Mouse (Mus musculus): Measurements from ENCODE around the gene Fibp. TPM values are rescaled to one million over a fixed set of nuclear protein-coding genes. Genes with fewer than 3 reads are reported as not detected.

Fibp gene
- polyA plus RNA-seq, 1 experiment from 2014 or later: 103 TPM

DNA sequence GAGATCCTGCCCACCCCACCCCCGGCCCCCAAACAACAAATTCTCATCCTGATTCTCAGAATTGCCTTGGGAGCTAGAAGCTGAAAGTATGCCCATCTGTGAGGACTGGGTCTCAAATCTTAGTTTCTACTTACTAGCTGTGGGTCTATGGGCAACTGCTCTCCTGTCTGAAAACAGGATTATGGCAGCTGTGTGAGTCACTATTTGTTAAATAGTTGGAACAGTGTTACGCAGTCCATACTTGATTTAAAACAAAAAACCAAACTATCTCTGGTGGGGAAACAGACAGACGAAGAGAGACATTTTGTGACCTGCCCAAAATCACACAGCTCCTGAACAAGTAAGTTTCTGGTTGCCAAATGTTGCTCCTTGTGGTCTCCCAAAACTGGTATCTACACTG is 10.7 kb upstream of the Fibp start:
- ATAC-seq (ENCODE audit: low FRiP score, low TSS enrichment): no peak
- Histone ChIP-seq H3K36me3 (ENCODE audit: control insufficient read depth, insufficient read depth, low read length) (peaks cover 5% of the 10 kb centered on the region), H3K9ac (ENCODE audit: low read length) (no peak overlapping the region), H3K27ac (replicated peaks) (no peak overlapping the region), H3K4me3 (ENCODE audit: low read depth, low read length) (no peak overlapping the region), H3K9me3 (ENCODE audit: control insufficient read depth, low read length) (no peaks in the 10 kb centered on the region), H3K27me3 (ENCODE audit: control insufficient read depth, insufficient read depth, low read length) (peaks cover 3% of the 10 kb centered on the region; the same call in 1 of the 2 replicates), H3K4me2 (replicated peaks; ENCODE audit: low read depth) (no peak overlapping the region), H3K4me1 (replicated peaks; ENCODE audit: control insufficient read depth, insufficient read depth) (no peaks in the 10 kb centered on the region)
- no peak for TF ChIP-seq EP300 (optimal IDR thresholded peaks at IDR 0.05)
- TF ChIP-seq CTCF (IDR thresholded peaks at IDR 0.05; ENCODE audit: low read depth): no peak
- 66% methylated on average over 3 of the region's 3 CpGs for WGBS
- no peak for DNase-seq (ENCODE audit: low spot score)

DNA sequence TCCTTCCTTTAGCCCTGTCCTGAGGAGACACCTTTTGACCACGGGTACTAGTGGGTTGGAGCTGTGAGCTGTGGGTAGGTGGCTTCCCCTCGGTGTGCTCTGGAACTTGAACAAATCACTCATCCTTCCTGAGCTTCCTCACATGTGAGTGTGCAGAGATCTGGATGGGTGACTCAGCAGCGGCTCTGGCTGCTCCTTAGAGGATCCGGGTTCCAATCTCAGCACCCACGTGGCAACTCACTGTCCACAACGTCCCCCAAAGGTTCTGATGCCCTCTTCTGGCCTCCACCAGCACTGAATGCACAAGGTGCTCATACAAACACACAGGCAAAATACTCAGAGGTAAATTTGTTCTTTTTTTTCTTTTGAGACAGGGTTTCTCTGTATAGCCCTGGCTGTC is 8.6 kb upstream of the Fibp start:
- Histone ChIP-seq H3K4me3 (ENCODE audit: low read depth, low read length) (no peak overlapping the region), H3K4me2 (replicated peaks; ENCODE audit: low read depth) (no peak overlapping the region), H3K36me3 (ENCODE audit: control insufficient read depth, insufficient read depth, low read length) (peaks cover 5% of the 10 kb centered on the region), H3K9me3 (ENCODE audit: control insufficient read depth, low read length) (no peaks in the 10 kb centered on the region), H3K9ac (ENCODE audit: low read length) (no peak overlapping the region), H3K27ac (replicated peaks) (no peak overlapping the region), H3K4me1 (replicated peaks; ENCODE audit: control insufficient read depth, insufficient read depth) (peaks cover 2% of the 10 kb centered on the region; the same call in 1 of the 2 replicates), H3K27me3 (ENCODE audit: control insufficient read depth, insufficient read depth, low read length) (peaks cover 3% of the 10 kb centered on the region; the same call in 1 of the 2 replicates)
- TF ChIP-seq EP300 (optimal IDR thresholded peaks at IDR 0.05) (no peak), CTCF (IDR thresholded peaks at IDR 0.05; ENCODE audit: low read depth) (no peak)
- no peak for ATAC-seq (ENCODE audit: low FRiP score, low TSS enrichment)
- WGBS: 75% methylated on average over 6 of the region's 6 CpGs
- DNase-seq (ENCODE audit: low spot score): no peak

DNA sequence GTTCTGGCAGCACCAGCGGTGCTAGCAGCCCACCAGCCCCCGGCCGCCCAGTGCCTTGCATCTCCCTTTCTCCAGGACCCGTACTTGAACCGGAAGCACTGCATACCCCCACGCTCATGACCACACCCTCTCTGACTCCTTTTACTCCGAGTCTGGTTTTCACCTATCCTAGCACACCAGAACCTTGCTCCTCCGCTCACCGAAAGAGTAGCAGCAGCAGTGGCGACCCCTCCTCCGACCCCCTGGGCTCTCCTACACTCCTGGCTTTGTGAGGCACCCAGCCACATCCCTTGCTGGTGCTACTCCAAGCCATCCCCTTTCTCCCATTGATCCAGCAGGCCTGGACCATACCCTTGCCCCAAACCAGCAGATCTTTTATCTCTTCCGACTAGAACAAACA is 5.4 kb upstream of the Fibp start:
- H3K9ac ChIP-seq (ENCODE audit: low read length): peak overlapping the region; percentile 91; the same call in 1 of the 2 replicates
- WGBS: 72% methylated on average over 12 of the region's 12 CpGs
- no peak for TF ChIP-seq EP300 (optimal IDR thresholded peaks at IDR 0.05)
- TF ChIP-seq CTCF (IDR thresholded peaks at IDR 0.05; ENCODE audit: low read depth): no peak

DNA sequence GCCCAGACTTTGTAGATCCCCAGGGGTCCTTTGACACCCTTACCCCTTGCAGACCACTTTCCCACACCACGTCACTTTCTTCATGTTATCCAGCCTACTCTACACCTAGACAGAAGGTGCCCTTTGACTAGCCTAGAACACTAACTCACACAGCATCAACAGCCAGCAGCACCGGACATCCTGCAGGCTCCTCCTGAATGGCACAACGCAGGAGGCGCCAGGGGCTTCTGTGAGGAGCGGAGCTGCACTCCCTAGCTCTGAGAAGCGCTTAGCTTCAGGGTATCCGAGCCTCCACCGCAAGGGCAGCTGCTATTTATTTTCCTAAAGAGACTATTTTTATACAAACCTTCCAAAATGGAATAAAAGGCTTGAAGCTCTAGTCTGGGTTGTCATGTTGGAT is 4.8 kb upstream of the Fibp start:
- Histone ChIP-seq H3K36me3 (ENCODE audit: control insufficient read depth, insufficient read depth, low read length) (peaks cover 5% of the 10 kb centered on the region), H3K4me1 (replicated peaks; ENCODE audit: control insufficient read depth, insufficient read depth) (peaks cover 2% of the 10 kb centered on the region; the same call in 1 of the 2 replicates), H3K9me3 (ENCODE audit: control insufficient read depth, low read length) (no peaks in the 10 kb centered on the region), H3K9ac (ENCODE audit: low read length) (peak overlapping the region; percentile 91), H3K27me3 (ENCODE audit: control insufficient read depth, insufficient read depth, low read length) (no peaks in the 10 kb centered on the region), H3K4me2 (replicated peaks; ENCODE audit: low read depth) (peak overlapping the region; percentile 91), H3K4me3 (ENCODE audit: low read depth, low read length) (peak overlapping the region; percentile 82), H3K27ac (replicated peaks) (no peak overlapping the region; the same call in 1 of the 2 replicates)
- WGBS: 47% methylated on average over 8 of the region's 8 CpGs
- no peak for DNase-seq (ENCODE audit: low spot score)
- TF ChIP-seq CTCF (IDR thresholded peaks at IDR 0.05; ENCODE audit: low read depth) (no peak), EP300 (optimal IDR thresholded peaks at IDR 0.05) (no peak)
- no peak for ATAC-seq (ENCODE audit: low FRiP score, low TSS enrichment)

More for the DNA sequence above, 5.4 kb upstream of the Fibp start:
- peaks cover 2% of the 10 kb centered on the region; the same call in 1 of the 2 replicates for H3K4me1 ChIP-seq (replicated peaks; ENCODE audit: control insufficient read depth, insufficient read depth)
- H3K9me3 ChIP-seq (ENCODE audit: control insufficient read depth, low read length): no peaks in the 10 kb centered on the region
- H3K27ac ChIP-seq (replicated peaks): no peak overlapping the region
- no peak for ATAC-seq (ENCODE audit: low FRiP score, low TSS enrichment)
- H3K27me3 ChIP-seq (ENCODE audit: control insufficient read depth, insufficient read depth, low read length): no peaks in the 10 kb centered on the region
- no peak for DNase-seq (ENCODE audit: low spot score)
- peaks cover 5% of the 10 kb centered on the region for H3K36me3 ChIP-seq (ENCODE audit: control insufficient read depth, insufficient read depth, low read length)
- peak overlapping the region; percentile 91 for H3K4me2 ChIP-seq (replicated peaks; ENCODE audit: low read depth)
- peak overlapping the region; percentile 82 for H3K4me3 ChIP-seq (ENCODE audit: low read depth, low read length)

DNA sequence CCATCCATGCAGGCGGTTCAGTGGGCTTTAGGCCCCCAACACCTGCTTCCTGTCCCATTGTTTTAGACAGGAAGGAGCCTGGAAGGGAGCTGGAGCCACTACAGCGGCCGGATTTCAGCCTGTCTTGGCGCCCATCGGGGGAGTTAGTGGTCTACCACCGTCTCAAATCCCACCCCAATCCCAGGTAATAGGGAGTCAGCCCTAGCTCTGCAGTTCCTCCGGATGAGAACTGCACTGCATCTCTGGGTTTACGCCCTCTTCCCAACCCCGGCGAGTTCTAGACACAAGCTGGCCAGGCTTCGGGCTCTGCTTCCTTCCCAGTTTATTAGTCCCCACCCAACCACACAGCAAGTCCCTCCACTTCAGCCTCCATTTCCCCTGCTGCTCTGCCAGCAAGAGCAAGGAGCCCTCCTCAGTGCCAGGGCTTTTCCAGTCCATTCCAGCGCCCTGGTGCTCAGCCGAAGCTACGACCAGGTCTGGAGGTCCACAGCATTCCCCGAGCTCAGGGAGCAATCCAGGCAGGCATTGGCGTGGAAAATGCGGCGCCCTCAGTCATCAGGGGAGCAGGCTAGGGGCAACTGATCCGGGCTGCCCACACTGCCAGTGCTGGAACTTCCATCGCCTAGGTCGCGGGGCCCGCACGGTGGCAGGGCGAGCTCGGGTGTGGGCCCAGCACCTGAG is 4.0 kb upstream of the Fibp start:
- no peak for TF ChIP-seq CTCF (IDR thresholded peaks at IDR 0.05; ENCODE audit: low read depth)
- no peak for TF ChIP-seq EP300 (optimal IDR thresholded peaks at IDR 0.05)
- Histone ChIP-seq H3K4me2 (replicated peaks; ENCODE audit: low read depth) (peak overlapping the region; percentile 91), H3K36me3 (ENCODE audit: control insufficient read depth, insufficient read depth, low read length) (peaks cover 5% of the 10 kb centered on the region), H3K27me3 (ENCODE audit: control insufficient read depth, insufficient read depth, low read length) (no peaks in the 10 kb centered on the region), H3K4me1 (replicated peaks; ENCODE audit: control insufficient read depth, insufficient read depth) (peaks cover 2% of the 10 kb centered on the region; the same call in 1 of the 2 replicates), H3K27ac (replicated peaks) (peak overlapping the region; percentile 98), H3K9ac (ENCODE audit: low read length) (peak overlapping the region; percentile 91), H3K9me3 (ENCODE audit: control insufficient read depth, low read length) (no peaks in the 10 kb centered on the region), H3K4me3 (ENCODE audit: low read depth, low read length) (peak overlapping the region; percentile 82)
- no peak for DNase-seq (ENCODE audit: low spot score)
- ATAC-seq (ENCODE audit: low FRiP score, low TSS enrichment): peak; percentile 8
- 4% methylated on average over 25 of the region's 26 CpGs for WGBS

Measured in stomach, postnatal 0 days (tissue).